Mouse (Mus musculus) E14TG2a.4 (cell line): ENCODE data around the gene Soga1.

Source experiments
- H3K27me3 ChIP-seq: 2 replicates; pipeline ENCODE4 v1.6.1; 2014; ENCODE audit warnings: low read length, control low read depth; ENCODE audit not compliant: insufficient read depth
- H3K36me3 ChIP-seq: 2 replicates; pipeline ENCODE4 v1.6.1; 2014; ENCODE audit warnings: low read length, control low read depth; ENCODE audit not compliant: insufficient read depth
- H3K4me1 ChIP-seq: replicated peaks from 2 replicates; pipeline ENCODE4 v1.6.1; 2014; ENCODE audit warnings: low read depth, low read length, control low read depth
- H3K4me3 ChIP-seq: replicated peaks from 2 replicates; pipeline ENCODE4 v1.5.1; 2014; ENCODE audit warnings: mild to moderate bottlenecking, low read length
- H3K9me3 ChIP-seq: 2 replicates; pipeline ENCODE4 v1.6.1; 2014; ENCODE audit warnings: low read length, control low read depth
- CTCF ChIP-seq: conservative IDR thresholded peaks from 2 replicates; pipeline ENCODE4 v1.5.1; 2014; ENCODE audit warnings: low read length
- NANOG ChIP-seq: IDR thresholded peaks from 2 replicates; pipeline ENCODE4 v1.6.1; 2014; ENCODE audit warnings: borderline replicate concordance, low read length, mixed read lengths
- POU5F1 ChIP-seq: IDR thresholded peaks from 2 replicates; pipeline ENCODE4 v1.6.1; 2014; ENCODE audit warnings: low read length, borderline replicate concordance

The Soga1 gene

DNA sequence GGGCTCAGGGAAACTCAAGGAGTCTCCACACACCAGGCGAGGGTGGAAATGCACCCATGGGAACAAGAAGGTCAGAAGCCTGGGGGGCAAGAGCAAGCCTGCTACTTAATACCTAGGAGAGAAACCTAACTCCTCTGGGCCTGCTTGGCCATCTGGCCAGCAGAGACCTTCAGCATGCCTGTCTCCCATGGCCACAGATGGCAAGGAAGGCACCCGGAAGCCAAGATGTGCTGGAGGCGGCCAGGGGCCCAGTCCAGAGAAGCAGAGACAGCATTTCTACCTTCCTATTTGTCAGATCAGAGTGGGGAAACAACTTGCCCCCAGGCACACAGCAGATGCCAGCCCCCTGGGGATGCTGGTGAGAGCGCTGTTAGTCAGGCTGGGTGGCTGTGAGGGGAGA, 50.8 kb downstream of the Soga1 start:
- 0 out of 2 replicates have a peak, but pooled peaks cover 4% of the 10 kb centered on the region for H3K27me3 ChIP-seq
- H3K9me3 ChIP-seq, result peaks cover 6% of the 10 kb centered on the region
- TF ChIP-seq CTCF, result no peak
- TF ChIP-seq NANOG, result no peak
- TF ChIP-seq POU5F1, result no peak
- H3K4me3 ChIP-seq, result no peak overlapping the region
- H3K4me1 ChIP-seq, result peaks cover 26% of the 10 kb centered on the region
- H3K36me3 ChIP-seq, result peaks cover 41% of the 10 kb centered on the region

DNA sequence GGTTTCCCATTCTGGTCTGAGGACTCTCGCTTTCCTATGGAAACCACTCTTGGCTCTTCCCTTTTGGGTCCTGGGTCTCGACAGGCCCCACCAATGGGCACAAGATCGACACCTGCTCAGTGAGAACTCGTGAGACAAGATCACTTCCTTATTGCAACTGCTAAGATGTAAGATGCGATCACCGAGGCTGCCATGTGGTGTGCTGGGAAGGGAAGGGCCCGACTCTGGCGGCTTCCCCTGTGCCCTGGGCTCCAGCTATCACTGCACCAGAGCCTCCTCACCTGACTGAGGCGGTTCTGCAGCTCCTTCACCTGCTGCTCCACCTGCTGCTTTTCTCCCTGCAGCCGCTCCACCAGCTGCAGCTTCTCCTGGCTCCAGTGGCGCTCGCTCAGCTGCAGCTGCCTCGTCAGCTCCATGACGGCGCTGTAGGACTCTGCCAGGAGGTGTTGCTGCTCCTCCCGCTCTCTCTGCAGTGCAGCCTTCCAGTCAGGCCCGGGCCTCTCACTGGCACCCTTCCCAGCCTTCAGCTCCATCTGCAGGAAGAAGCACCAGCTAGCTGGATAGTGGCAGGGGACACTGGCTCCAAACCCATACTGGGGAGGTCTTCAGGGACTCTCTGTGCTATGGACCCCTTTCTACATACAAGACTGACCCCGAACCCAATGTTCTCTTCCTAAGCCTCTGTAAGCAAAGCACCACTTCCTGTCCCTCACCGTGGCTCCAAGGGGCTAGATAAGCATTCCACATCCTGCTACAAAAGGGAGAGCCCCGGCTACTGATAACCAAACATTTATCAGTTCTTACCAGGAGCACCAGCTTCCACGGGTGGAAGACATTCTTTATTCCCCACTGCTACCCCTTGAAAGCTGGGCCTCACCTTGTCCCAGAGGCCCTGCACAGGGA, 51.7 kb downstream of the Soga1 start:
- peaks cover 26% of the 10 kb centered on the region for H3K4me1 ChIP-seq
- TF ChIP-seq POU5F1, result no peak
- TF ChIP-seq NANOG, result no peak
- TF ChIP-seq CTCF, result no peak
- H3K36me3 ChIP-seq, result peaks cover 50% of the 10 kb centered on the region
- H3K9me3 ChIP-seq, result peaks cover 6% of the 10 kb centered on the region
- no peak overlapping the region for H3K4me3 ChIP-seq
- peaks cover 9% of the 10 kb centered on the region; the same call in 1 of the 2 replicates for H3K27me3 ChIP-seq

- Histone ChIP-seq H3K9me3 (peaks cover 6% of the 10 kb centered on the region), H3K4me1 (peaks cover 60% of the 10 kb centered on the region), H3K4me3 (peak overlapping the region; percentile 76), H3K36me3 (peaks cover 47% of the 10 kb centered on the region), H3K27me3 (peaks cover 25% of the 10 kb centered on the region)
- TF ChIP-seq NANOG (no peak), POU5F1 (no peak), CTCF (no peak)
Observed at GRCm38 (mm10) chr2:157021156-157021555, 57.9 kb downstream of the Soga1 start.

- TF ChIP-seq CTCF, result no peak
- no peak for TF ChIP-seq POU5F1
- no peak for TF ChIP-seq NANOG
- Histone ChIP-seq H3K36me3 (peaks cover 35% of the 10 kb centered on the region), H3K9me3 (no peaks in the 10 kb centered on the region), H3K4me1 (peaks cover 63% of the 10 kb centered on the region), H3K4me3 (no peak overlapping the region), H3K27me3 (peaks cover 25% of the 10 kb centered on the region)
Observed at GRCm38 (mm10) chr2:157019228-157019627, 59.8 kb downstream of the Soga1 start.

DNA sequence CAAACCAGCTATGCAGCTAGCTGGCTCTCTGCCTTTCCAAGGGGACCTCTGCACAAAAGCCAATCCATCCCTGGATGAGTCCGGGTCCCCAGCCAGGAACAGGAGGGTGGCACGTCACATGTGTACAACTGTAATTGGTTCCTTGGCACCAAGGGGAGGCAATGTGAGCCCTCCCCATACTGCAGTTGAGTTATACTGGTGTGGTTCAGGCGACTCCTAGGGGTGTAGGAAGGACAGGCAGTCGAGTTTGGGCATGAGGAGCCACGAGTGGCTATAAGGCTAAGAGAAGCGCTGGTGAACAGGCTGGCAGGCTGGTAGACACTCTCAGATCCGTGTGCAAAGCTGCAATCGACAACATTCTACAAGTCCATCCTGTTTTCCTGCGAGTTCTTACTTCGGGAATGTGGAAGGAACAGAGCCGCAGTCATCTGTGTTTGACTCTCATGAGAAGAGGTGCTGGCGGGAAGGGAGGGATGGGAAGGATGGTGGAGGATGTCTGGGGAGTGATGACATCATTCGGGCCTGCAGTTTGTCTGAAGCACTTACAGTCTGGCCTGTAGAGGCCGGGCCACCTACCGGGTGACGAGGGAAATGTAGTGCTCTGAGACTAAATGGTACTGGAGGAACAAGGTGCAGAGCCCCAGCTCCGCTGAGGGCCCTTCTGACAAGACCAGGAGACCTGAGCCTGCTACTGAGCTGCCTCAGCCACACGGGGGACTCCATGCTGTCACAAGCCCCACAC, 62.4 kb downstream of the Soga1 start:
- H3K4me3 ChIP-seq, result 0 out of 2 replicates have a peak overlapping the region, but pooled peaks have one; percentile 14

GRCm38 (mm10) chr2:157012341-157012740, 66.7 kb downstream of the Soga1 start:
- H3K4me1 ChIP-seq, result peaks cover 60% of the 10 kb centered on the region
- no peaks in the 10 kb centered on the region for H3K9me3 ChIP-seq
- no peak overlapping the region for H3K4me3 ChIP-seq
- 0 out of 2 replicates have a peak, but pooled peaks cover 10% of the 10 kb centered on the region for H3K27me3 ChIP-seq
- peaks cover 9% of the 10 kb centered on the region for H3K36me3 ChIP-seq
- TF ChIP-seq POU5F1 (no peak), CTCF (no peak), NANOG (no peak)

More for the DNA sequence above, 62.4 kb downstream of the Soga1 start:
- peaks cover 20% of the 10 kb centered on the region for H3K27me3 ChIP-seq
- H3K9me3 ChIP-seq, result no peaks in the 10 kb centered on the region
- peaks cover 66% of the 10 kb centered on the region for H3K4me1 ChIP-seq
- TF ChIP-seq POU5F1 (no peak), CTCF (peak; percentile 20; the same call in 1 of the 2 replicates), NANOG (no peak)
- H3K36me3 ChIP-seq, result peaks cover 21% of the 10 kb centered on the region

DNA sequence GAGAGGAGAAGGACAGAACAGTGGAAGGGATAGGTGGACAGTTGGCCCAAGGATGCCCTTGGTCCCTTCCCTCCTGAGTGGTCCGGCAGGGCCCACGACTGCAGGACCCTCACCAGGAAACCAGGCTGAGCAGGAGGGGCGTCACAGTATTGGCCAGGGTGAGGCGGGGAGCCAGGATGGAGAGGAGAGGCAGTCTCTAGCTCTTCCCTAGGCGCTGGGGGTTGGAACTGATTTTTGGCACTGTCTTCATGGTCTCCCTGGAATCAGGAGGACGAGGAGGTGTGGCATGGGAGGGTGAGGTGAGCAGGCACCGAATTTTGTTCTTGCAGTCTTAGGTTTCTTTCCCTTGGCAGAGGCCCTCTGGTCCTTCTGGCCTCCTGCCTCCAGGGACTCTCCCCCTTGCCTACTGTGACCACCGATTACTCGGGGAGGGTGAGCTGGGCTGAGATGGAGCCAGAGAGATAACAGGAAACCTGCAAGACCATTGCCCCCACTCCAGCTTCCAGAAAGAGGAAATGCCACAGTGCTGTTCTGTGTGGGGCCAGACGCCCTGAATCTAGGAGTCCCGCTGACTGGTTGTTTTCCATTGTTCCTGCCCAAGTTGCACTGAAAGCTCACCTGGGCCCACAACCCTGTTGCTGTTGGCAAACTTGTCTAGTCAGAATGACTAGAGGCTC, 68.3 kb downstream of the Soga1 start:
- Histone ChIP-seq H3K4me1 (peaks cover 53% of the 10 kb centered on the region), H3K9me3 (no peaks in the 10 kb centered on the region), H3K27me3 (0 out of 2 replicates have a peak, but pooled peaks cover 10% of the 10 kb centered on the region), H3K4me3 (no peak overlapping the region; the same call in 1 of the 2 replicates), H3K36me3 (no peaks in the 10 kb centered on the region)
- TF ChIP-seq CTCF (no peak), NANOG (no peak), POU5F1 (no peak)

- Histone ChIP-seq H3K9me3 (no peaks in the 10 kb centered on the region), H3K36me3 (peaks cover 5% of the 10 kb centered on the region), H3K4me1 (peaks cover 55% of the 10 kb centered on the region), H3K27me3 (0 out of 2 replicates have a peak, but pooled peaks cover 10% of the 10 kb centered on the region), H3K4me3 (no peak overlapping the region)
- TF ChIP-seq POU5F1 (no peak), CTCF (no peak), NANOG (no peak)
Observed at GRCm38 (mm10) chr2:157010121-157010520, 68.9 kb downstream of the Soga1 start.
